20 mouse cellular contexts compared by ENCODE assay signal in genomic region chr16:55843134-55843533, GRCm38 (mm10).
"Had no signal": no experiment of that assay in that cellular context is flagged by ENCODE, and none has a peak within 500 bp of the region (broad histone marks: within the 10 kb centered on the region; RNA-seq: fewer than 3 reads in every experiment).

No protein-coding gene starts in this region.

- ATAC-seq: liver, postnatal 0 days; midbrain, embryonic 13.5 days; midbrain, embryonic 15.5 days had no signal

- H3K4me3 ChIP-seq: liver, embryonic 15.5 days; lung, embryonic 15.5 days; megakaryocyte, embryonic 14.5 days; midbrain, embryonic 13.5 days; midbrain, embryonic 15.5 days; neural tube, embryonic 13.5 days; neural tube, embryonic 15.5 days had no signal

- DNase-seq: liver, postnatal 0 days; lung, adult 2 months; lung, postnatal 10 days; lung, postnatal 36 days; retina, postnatal 1 day; right cerebral cortex, adult 18-20 months; right cerebral cortex, postnatal 25 days; right cerebral cortex, postnatal 4 days; spleen, adult 18-20 months; thymus, adult 18-20 months; thymus, postnatal 25 days had no signal

- H3K9me3 ChIP-seq: liver, embryonic 15.5 days; lung, embryonic 15.5 days; midbrain, embryonic 13.5 days; midbrain, embryonic 15.5 days had no signal

- H3K4me1 ChIP-seq: lung, embryonic 15.5 days; midbrain, embryonic 13.5 days had no signal

- H3K27me3 ChIP-seq: liver, embryonic 15.5 days; lung, embryonic 15.5 days; megakaryocyte, embryonic 14.5 days; midbrain, embryonic 13.5 days; midbrain, embryonic 15.5 days; neural tube, embryonic 13.5 days; neural tube, embryonic 15.5 days had no signal

- H3K9ac ChIP-seq: liver, embryonic 15.5 days; liver, postnatal 0 days; lung, embryonic 15.5 days; midbrain, embryonic 13.5 days; midbrain, embryonic 15.5 days; neural tube, embryonic 13.5 days; neural tube, embryonic 15.5 days had no signal

- H3K27ac ChIP-seq: liver, embryonic 15.5 days; lung, embryonic 15.5 days; macrophage; midbrain, embryonic 13.5 days; midbrain, embryonic 15.5 days; neural tube, embryonic 13.5 days; neural tube, embryonic 15.5 days had no signal

- H3K4me2 ChIP-seq: liver, embryonic 15.5 days; lung, embryonic 15.5 days; midbrain, embryonic 11.5 days; midbrain, embryonic 13.5 days; midbrain, embryonic 15.5 days; neural tube, embryonic 13.5 days; neural tube, embryonic 15.5 days had no signal
